Mouse (Mus musculus): ENCODE data around the gene Rpl35.

GRCm38 (mm10) chr2:38992004-38992403, 13.4 kb downstream of the Rpl35 start:
- TF ChIP-seq ZC3H11A (IDR thresholded peaks at IDR 0.05; ENCODE audit: borderline replicate concordance, low read depth, low read length), result no peak
- no peak for TF ChIP-seq MAFK (IDR thresholded peaks at IDR 0.05; ENCODE audit: insufficient read depth, low read depth, low read length)

Data from ES-E14 (cell line).